Mouse (Mus musculus) lung, postnatal 0 days (tissue): ENCODE measurements around the gene Myo9a.
"Not testable (repeated sequence)": the region's sequence is repeated elsewhere in the genome, so short reads cannot be mapped to it uniquely, and the experiment has no call there.

ENCODE experiments used
- CTCF ChIP-seq: IDR thresholded peaks from 2 replicates; pipeline ENCODE4 v1.5.1; 2016; ENCODE audit warnings: antibody characterized with exemption, mild to moderate bottlenecking
- EP300 ChIP-seq: IDR thresholded peaks from 2 replicates; pipeline ENCODE4 v1.6.1; 2016; ENCODE audit warnings: antibody characterized with exemption, mild to moderate bottlenecking, control low read depth

GRCm38 (mm10) chr9:59757016-59757415 is 6.3 kb downstream of the Myo9a start:
- not testable (repeated sequence) for TF ChIP-seq CTCF, EP300
